ENCODE assay signal across 26 mouse cellular contexts in the genomic region with DNA sequence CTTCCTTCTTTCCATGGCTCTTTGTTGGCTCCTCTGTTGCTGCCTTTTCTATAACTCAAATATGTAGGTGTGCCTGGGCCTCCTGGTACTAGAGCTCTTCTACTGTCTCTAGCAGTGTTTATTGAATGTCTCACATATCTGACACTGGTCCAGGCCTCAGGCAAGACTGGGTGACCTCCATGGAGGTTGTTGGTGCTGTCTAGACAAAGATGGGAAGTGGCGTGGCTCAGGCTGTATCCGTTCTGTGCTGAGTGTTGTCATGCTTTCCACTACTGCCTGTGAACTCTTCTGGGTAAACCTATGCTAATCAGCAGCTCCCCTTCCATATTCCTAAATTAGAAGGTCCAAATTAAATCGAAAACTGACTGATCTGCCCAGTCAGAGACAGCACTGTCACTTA.
"Had no signal": no experiment of that assay in that cellular context is flagged by ENCODE, and none has a peak within 500 bp of the region (broad histone marks: within the 10 kb centered on the region; RNA-seq: fewer than 3 reads in every experiment).

No protein-coding gene starts in this region.

- H3K4me3 ChIP-seq: gastrocnemius, adult 2 months; heart, embryonic 10.5 days; heart, embryonic 12.5 days; hindbrain, embryonic 10.5 days; hindbrain, embryonic 12.5 days; kidney, embryonic 15.5 days; left cerebral cortex, adult 2 months; limb, embryonic 13.5 days; limb, embryonic 15.5 days had no signal

- H3K27ac ChIP-seq: gastrocnemius, adult 2 months; heart, embryonic 10.5 days; hindbrain, embryonic 10.5 days; hindbrain, embryonic 12.5 days; hindbrain, embryonic 14.5 days; kidney, embryonic 15.5 days; kidney, postnatal 0 days; left cerebral cortex, adult 2 months; limb, embryonic 13.5 days; limb, embryonic 15.5 days had no signal

- H3K27me3 ChIP-seq: heart, embryonic 12.5 days; hindbrain, embryonic 12.5 days; kidney, embryonic 15.5 days; limb, embryonic 13.5 days; limb, embryonic 15.5 days had no signal

- H3K9ac ChIP-seq: heart, embryonic 12.5 days; hindbrain, embryonic 12.5 days; hindbrain, embryonic 14.5 days; kidney, embryonic 15.5 days; limb, embryonic 13.5 days; limb, embryonic 15.5 days had no signal

- H3K4me2 ChIP-seq: heart, embryonic 12.5 days; hindbrain, embryonic 12.5 days; hindbrain, embryonic 14.5 days; kidney, embryonic 15.5 days; limb, embryonic 13.5 days; limb, embryonic 15.5 days had no signal

- H3K9me3 ChIP-seq: heart, embryonic 10.5 days; heart, embryonic 12.5 days; hindbrain, embryonic 10.5 days; hindbrain, embryonic 12.5 days; kidney, embryonic 15.5 days; limb, embryonic 13.5 days; limb, embryonic 15.5 days had no signal

- ATAC-seq: hindbrain, embryonic 16.5 days; intestine, embryonic 16.5 days had no signal

- H3K4me1 ChIP-seq: heart, embryonic 10.5 days; heart, embryonic 12.5 days; hindbrain, embryonic 12.5 days; kidney, embryonic 15.5 days; limb, embryonic 13.5 days; limb, embryonic 15.5 days had no signal

- DNase-seq: gastrocnemius, adult 2 months; gastrocnemius, postnatal 10 days; gastrocnemius, postnatal 25 days; heart, adult 18-20 months; heart, postnatal 10 days; heart, postnatal 4 days; kidney, adult 11 months; kidney, adult 2 months; kidney, adult 9 months; kidney, postnatal 14 days; kidney, postnatal 36 days; layer of hippocampus, adult 9-11 months; layer of hippocampus, postnatal 36 days; left cerebral cortex, postnatal 4 days had no signal
